10 mouse cellular contexts compared by ENCODE assay signal in the genomic region with DNA sequence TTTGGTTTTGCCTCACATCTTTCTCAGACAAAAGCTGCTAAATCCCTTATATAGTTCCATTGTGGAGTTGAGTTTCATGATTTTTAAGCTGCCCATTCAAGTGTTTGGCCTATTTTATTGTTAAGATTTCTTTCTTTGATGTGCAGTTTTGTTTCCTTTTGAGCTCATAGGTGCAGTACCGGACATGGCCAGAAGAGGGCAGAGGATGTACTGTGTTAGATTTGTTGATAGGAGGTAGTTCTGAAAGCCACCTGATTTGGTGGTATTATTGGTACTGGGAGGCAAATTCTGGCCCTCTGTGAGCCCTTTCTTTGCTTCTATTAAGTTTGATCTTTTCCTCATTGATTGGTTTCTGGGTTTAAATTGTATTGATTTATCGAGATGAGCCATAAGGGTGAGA. TPM values are rescaled to one million over a fixed set of nuclear protein-coding genes. Genes with fewer than 3 reads are reported as not detected.
DNase-seq lines count a peak whose midpoint lies in the region; ATAC-seq and TF ChIP-seq lines count a peak whose summit lies in the region.
"Not testable (repeated sequence)": the region's sequence is repeated elsewhere in the genome, so short reads cannot be mapped to it uniquely, and the experiment has no call there.
"Had no signal": no experiment of that assay in that cellular context is flagged by ENCODE, and none has a peak within 500 bp of the region (broad histone marks: within the 10 kb centered on the region; RNA-seq: fewer than 3 reads in every experiment).

No protein-coding gene starts in this region.

- WGBS in forebrain, postnatal 0 days = 17% methylated on average over 1 of the region's 2 CpGs
- 4% methylated on average over 1 of the region's 2 CpGs for WGBS in heart, postnatal 0 days

- TF ChIP-seq EP300 in heart, postnatal 0 days (IDR thresholded peaks at IDR 0.05; ENCODE audit: low read depth) = not testable (repeated sequence)

- TF ChIP-seq CTCF in forebrain, postnatal 0 days (IDR thresholded peaks at IDR 0.05; ENCODE audit: low read depth) = peak; percentile 47
- peak; percentile 49 for TF ChIP-seq CTCF in heart, postnatal 0 days (IDR thresholded peaks at IDR 0.05; ENCODE audit: low read depth)

- H3K27me3 ChIP-seq in forebrain, postnatal 0 days (ENCODE audit: insufficient read depth, low read length); heart, postnatal 0 days (ENCODE audit: control insufficient read depth, insufficient read depth, low read length): not testable (repeated sequence)

- not testable (repeated sequence) for H3K4me1 ChIP-seq in forebrain, postnatal 0 days (ENCODE audit: insufficient read depth); heart, postnatal 0 days (ENCODE audit: control insufficient read depth, insufficient read depth)

- not testable (repeated sequence) for ATAC-seq in forebrain, postnatal 0 days; heart, postnatal 0 days (ENCODE audit: insufficient read depth, low read depth)

- DNase-seq in adrenal gland, postnatal 25 days = peak; percentile 60
- DNase-seq in forebrain, postnatal 0 days = peak; percentile 16
- not testable (repeated sequence) for DNase-seq in heart, postnatal 0 days (ENCODE audit: low spot score)
- peak; percentile 47 to 79 for DNase-seq in kidney, postnatal 36 days
- DNase-seq in left cerebral cortex, postnatal 36 days (ENCODE audit: low spot score in 2 of 2) = peak; percentile 17 to 27
- peak; percentile 4 for DNase-seq in naive thymus-derived CD4-positive, alpha-beta T cell, adult 2 months (ENCODE audit: low read depth)
- peak; percentile 78 for DNase-seq in testis, postnatal 10 days (ENCODE audit: low spot score)

- not testable (repeated sequence) for H3K36me3 ChIP-seq in forebrain, postnatal 0 days (ENCODE audit: insufficient read depth); heart, postnatal 0 days (replicated peaks; ENCODE audit: control insufficient read depth, insufficient read depth, low read length)

- H3K9ac ChIP-seq in forebrain, postnatal 0 days; heart, postnatal 0 days (replicated peaks; ENCODE audit: low read depth, low read length): not testable (repeated sequence)

- not testable (repeated sequence) for H3K27ac ChIP-seq in forebrain, postnatal 0 days (ENCODE audit: low read depth, low read length); heart, postnatal 0 days (ENCODE audit: low read depth)

- not testable (repeated sequence) for H3K9me3 ChIP-seq in forebrain, postnatal 0 days (ENCODE audit: low read length); heart, postnatal 0 days (replicated peaks; ENCODE audit: control insufficient read depth, low read length)

- not testable (repeated sequence) for H3K4me3 ChIP-seq in forebrain, postnatal 0 days (ENCODE audit: low read depth, low read length); heart, postnatal 0 days (ENCODE audit: low read depth, low read length)

- H3K4me2 ChIP-seq in forebrain, postnatal 0 days (ENCODE audit: low read depth); heart, postnatal 0 days (ENCODE audit: low read depth, low read length): not testable (repeated sequence)

- intact Hi-C loops in left cerebral cortex, postnatal 36 days (cut with DNase I) = not testable (repeated sequence)

RNA-seq across cellular contexts. Expression of a gene that starts 7.8 kb away (rescaled TPM):
- 119 and 126 TPM in 2 replicates for total RNA-seq in adrenal gland, postnatal 25 days (2021)
- total RNA-seq in forebrain, postnatal 0 days (2014; rRNA removed) = 81.2 and 86.1 TPM in 2 replicates
- 167 and 183 TPM in 2 replicates for polyA plus RNA-seq in forebrain, postnatal 0 days (2015; fragmentation: Nextera tagmentation; extraction: Ambion mirVana)
- 17.5 and 44.5 TPM in 2 replicates for total RNA-seq in heart, postnatal 0 days (2014; rRNA removed; ENCODE audit: low replicate concordance)
- polyA plus RNA-seq in heart, postnatal 0 days (2015; fragmentation: Nextera tagmentation; extraction: Ambion mirVana) = 30.9 and 33.7 TPM in 2 replicates
- 100 to 1,000 TPM; 238 to 271 TPM for total RNA-seq in left cerebral cortex, postnatal 36 days (2021)

RNA-seq across cellular contexts. Expression of a gene that starts 8.8 kb away (rescaled TPM):
- not detected in 2 replicates for total RNA-seq in adrenal gland, postnatal 25 days (2021)
- total RNA-seq in forebrain, postnatal 0 days (2014; rRNA removed) = 0.62 and 0.71 TPM in 2 replicates
- polyA plus RNA-seq in forebrain, postnatal 0 days (2015; fragmentation: Nextera tagmentation; extraction: Ambion mirVana) = 0.38 and 0.41 TPM in 2 replicates
- not detected in 2 replicates for total RNA-seq in heart, postnatal 0 days (2014; rRNA removed; ENCODE audit: low replicate concordance)
- not detected in 2 replicates for polyA plus RNA-seq in heart, postnatal 0 days (2015; fragmentation: Nextera tagmentation; extraction: Ambion mirVana)
- total RNA-seq in left cerebral cortex, postnatal 36 days (2021) = not detected
- total RNA-seq: left cerebral cortex, adult 8-10 months had no signal
- polyA plus RNA-seq: hindbrain, embryonic 12.5 days; lung, embryonic 15.5 days had no signal

RNA-seq across cellular contexts. Expression of a gene that starts 43.5 kb away (rescaled TPM):
- total RNA-seq in adrenal gland, postnatal 25 days (2021) = 141 and 149 TPM in 2 replicates
- 124 and 168 TPM in 2 replicates for total RNA-seq in forebrain, postnatal 0 days (2014; rRNA removed)
- 238 and 241 TPM in 2 replicates for polyA plus RNA-seq in forebrain, postnatal 0 days (2015; fragmentation: Nextera tagmentation; extraction: Ambion mirVana)
- total RNA-seq in heart, postnatal 0 days (2014; rRNA removed; ENCODE audit: low replicate concordance) = 121 and 177 TPM in 2 replicates
- polyA plus RNA-seq in heart, postnatal 0 days (2015; fragmentation: Nextera tagmentation; extraction: Ambion mirVana) = 121 and 122 TPM in 2 replicates
- 100 to 1,000 TPM; 285 to 399 TPM for total RNA-seq in left cerebral cortex, postnatal 36 days (2021)
